Mouse (Mus musculus) CH12.LX (cell line): ENCODE measurements at regions not wholly inside any gene's neighbourhood (a gene's known extent, or its start where the extent isn't known, plus 50 kb on each side); places are given as distances from the start of the nearest gene placed in this dataset.

Experiments used
- JUND ChIP-seq: conservative IDR thresholded peaks from 2 replicates; pipeline ENCODE4 v1.6.1; 2011; ENCODE audit warnings: low read depth, low read length, improper control_type of control experiment
- NELFE ChIP-seq: IDR thresholded peaks from 2 replicates; pipeline ENCODE4 v1.6.1; 2011; ENCODE audit warnings: low read depth, low read length, improper control_type of control experiment
- POLR2A ChIP-seq: IDR thresholded peaks from 2 replicates; pipeline ENCODE4 v1.6.1; 2011; ENCODE audit warnings: low read depth, mild to moderate bottlenecking, improper control_type of control experiment, low read length

GRCm38 (mm10) chr16:82602038-82602437, 226.1 kb upstream of the Gm21833 start:
- TF ChIP-seq NELFE, result no peak
- no peak for TF ChIP-seq POLR2A
- TF ChIP-seq JUND, result no peak
